Mouse (Mus musculus) lung, adult 2 months (tissue): ENCODE data around the gene Tex12.

Experiments used
- CTCF ChIP-seq: fragments of 200-500 bp; IDR thresholded peaks from 2 replicates; pipeline ENCODE4 v1.5.1; 2011; ENCODE audit warnings: mild to moderate bottlenecking, low read length, control low read depth; ENCODE audit not compliant: insufficient read depth
- POLR2A ChIP-seq: fragments of 200-500 bp; IDR thresholded peaks from 2 replicates; pipeline ENCODE4 v1.6.1; 2011; ENCODE audit warnings: low read depth, mild to moderate bottlenecking, control low read depth, low read length, borderline replicate concordance; ENCODE audit errors: extremely low read depth

- no peak for TF ChIP-seq CTCF
- no peak for TF ChIP-seq POLR2A
These were observed 25.8 kb upstream of the Tex12 start for GRCm38 (mm10) chr9:50586955-50587354.
